Comparison of ENCODE assay signal across 8 mouse cellular contexts in the genomic region with DNA sequence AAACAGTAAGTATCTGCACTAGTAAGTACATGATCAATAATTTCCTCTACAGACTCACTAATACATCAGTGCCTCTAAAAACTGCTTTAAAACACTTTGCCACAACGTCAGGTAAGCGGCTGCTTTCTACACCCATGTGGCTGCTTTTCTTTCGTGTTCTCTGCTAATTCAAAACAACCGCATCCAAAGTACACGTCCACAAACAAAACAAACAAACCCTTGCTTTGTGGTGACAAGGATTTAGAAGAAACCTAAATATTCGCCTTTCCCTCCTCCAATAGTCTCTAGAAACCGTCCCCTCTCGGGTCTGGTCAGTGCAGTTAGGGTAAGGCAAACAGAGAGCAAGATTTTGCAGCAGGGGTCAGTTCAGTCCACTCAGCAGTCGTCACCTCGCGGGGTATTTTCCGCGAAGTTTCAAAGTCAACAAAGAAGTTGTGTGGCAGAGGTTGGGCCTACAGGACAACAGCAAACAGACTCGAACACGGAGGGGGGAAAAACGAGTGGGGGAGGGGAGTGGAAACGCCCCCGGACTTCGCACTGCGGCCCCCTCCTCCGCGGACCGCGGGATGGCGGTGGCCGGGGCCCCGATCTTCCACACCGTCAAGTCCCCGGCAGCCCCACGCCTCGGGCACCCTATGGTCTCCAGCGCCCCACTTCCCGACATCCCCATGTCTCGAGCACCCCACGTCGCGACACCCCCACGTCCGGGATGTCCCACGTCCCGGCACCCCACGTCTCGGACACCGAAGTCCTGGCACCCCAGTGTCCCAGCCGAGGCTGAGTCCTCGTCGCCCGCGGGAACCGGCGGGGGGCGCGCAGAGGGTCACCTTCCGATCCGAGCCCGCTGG. TPM values are rescaled to one million over a fixed set of nuclear protein-coding genes. Genes with fewer than 3 reads are reported as not detected.
DNase-seq lines count a peak whose midpoint lies in the region; ATAC-seq and TF ChIP-seq lines count a peak whose summit lies in the region.

No protein-coding gene starts in this region.

- no peaks in the 10 kb centered on the region for H3K27me3 ChIP-seq in erythroblast, embryonic 14.5 days (ENCODE audit: control insufficient read depth)
- no peaks in the 10 kb centered on the region for H3K27me3 ChIP-seq in cerebellum, adult 2 months (ENCODE audit: control insufficient read depth, insufficient read depth, low read length)
- no peaks in the 10 kb centered on the region for H3K27me3 ChIP-seq in hindbrain, embryonic 16.5 days (replicated peaks; ENCODE audit: control insufficient read depth, insufficient read depth, low read length)
- no peaks in the 10 kb centered on the region for H3K27me3 ChIP-seq in limb, embryonic 13.5 days
- H3K27me3 ChIP-seq in midbrain, postnatal 0 days (ENCODE audit: insufficient read depth, low read length): no peaks in the 10 kb centered on the region
- H3K27me3 ChIP-seq in stomach, embryonic 15.5 days (replicated peaks): no peaks in the 10 kb centered on the region

- WGBS in cerebellum, adult 2 months: under 1% methylated on average over 44 of the region's 56 CpGs
- WGBS in hindbrain, embryonic 16.5 days: under 1% methylated on average over 39 of the region's 56 CpGs
- WGBS in limb, embryonic 13.5 days: under 1% methylated on average over 54 of the region's 56 CpGs
- WGBS in midbrain, postnatal 0 days: under 1% methylated on average over 35 of the region's 56 CpGs
- under 1% methylated on average over 48 of the region's 56 CpGs for WGBS in stomach, embryonic 15.5 days

- H3K4me1 ChIP-seq in erythroblast, embryonic 14.5 days (ENCODE audit: control insufficient read depth): peaks cover 58% of the 10 kb centered on the region
- H3K4me1 ChIP-seq in cerebellum, adult 2 months (ENCODE audit: control insufficient read depth, insufficient read depth, low read length): peaks cover 4% of the 10 kb centered on the region; the same call in 1 of the 2 replicates
- peaks cover 6% of the 10 kb centered on the region for H3K4me1 ChIP-seq in hindbrain, embryonic 16.5 days (ENCODE audit: control insufficient read depth, insufficient read depth, low read depth, low read length)
- peaks cover 20% of the 10 kb centered on the region for H3K4me1 ChIP-seq in limb, embryonic 13.5 days
- peaks cover 8% of the 10 kb centered on the region; the same call in 1 of the 2 replicates for H3K4me1 ChIP-seq in midbrain, postnatal 0 days (ENCODE audit: insufficient read depth, low read length)
- peaks cover 5% of the 10 kb centered on the region; the same call in 1 of the 2 replicates for H3K4me1 ChIP-seq in stomach, embryonic 15.5 days

- DNase-seq in cerebellum, adult 2 months: peak; percentile 59 to 64
- peak; percentile 21 for DNase-seq in gastrocnemius, adult 18-20 months (ENCODE audit: low spot score)
- peak; percentile 26 for DNase-seq in midbrain, postnatal 0 days (ENCODE audit: low spot score)

- peaks cover 13% of the 10 kb centered on the region for H3K36me3 ChIP-seq in erythroblast, embryonic 14.5 days (ENCODE audit: control insufficient read depth)
- no peaks in the 10 kb centered on the region for H3K36me3 ChIP-seq in hindbrain, embryonic 16.5 days (ENCODE audit: control insufficient read depth, insufficient read depth, low read length)
- H3K36me3 ChIP-seq in limb, embryonic 13.5 days: peaks cover 3% of the 10 kb centered on the region; the same call in 1 of the 2 replicates
- no peaks in the 10 kb centered on the region for H3K36me3 ChIP-seq in midbrain, postnatal 0 days (ENCODE audit: insufficient read depth, low read length)
- H3K36me3 ChIP-seq in stomach, embryonic 15.5 days: no peaks in the 10 kb centered on the region

- H3K9me3 ChIP-seq in erythroblast, embryonic 14.5 days (ENCODE audit: control insufficient read depth, low read length): no peaks in the 10 kb centered on the region
- no peaks in the 10 kb centered on the region for H3K9me3 ChIP-seq in hindbrain, embryonic 16.5 days (ENCODE audit: control insufficient read depth, low read length)
- H3K9me3 ChIP-seq in limb, embryonic 13.5 days: no peaks in the 10 kb centered on the region
- no peaks in the 10 kb centered on the region for H3K9me3 ChIP-seq in midbrain, postnatal 0 days (ENCODE audit: low read length)
- H3K9me3 ChIP-seq in stomach, embryonic 15.5 days: no peaks in the 10 kb centered on the region

- peak overlapping the region; percentile 99 for H3K4me3 ChIP-seq in erythroblast, embryonic 14.5 days (replicated peaks)
- H3K4me3 ChIP-seq in cerebellum, adult 2 months (replicated peaks; ENCODE audit: insufficient read depth, low read depth, low read length): peak overlapping the region; percentile 87
- peak overlapping the region; percentile 87 for H3K4me3 ChIP-seq in hindbrain, embryonic 16.5 days (ENCODE audit: low read length)
- H3K4me3 ChIP-seq in limb, embryonic 13.5 days: peak overlapping the region; percentile 92
- peak overlapping the region; percentile 92 for H3K4me3 ChIP-seq in midbrain, postnatal 0 days (ENCODE audit: low read depth, low read length)
- peak overlapping the region; percentile 70 for H3K4me3 ChIP-seq in stomach, embryonic 15.5 days (replicated peaks)

- H3K9ac ChIP-seq in hindbrain, embryonic 16.5 days (ENCODE audit: low read depth, low read length): peak overlapping the region; percentile 95
- peak overlapping the region; percentile 96 for H3K9ac ChIP-seq in limb, embryonic 13.5 days
- peak overlapping the region; percentile 92 for H3K9ac ChIP-seq in midbrain, postnatal 0 days (replicated peaks; ENCODE audit: low read length, poor library complexity, severe bottlenecking)
- peak overlapping the region; percentile 81 for H3K9ac ChIP-seq in stomach, embryonic 15.5 days

- no peak for TF ChIP-seq CTCF in cerebellum, adult 2 months (IDR thresholded peaks at IDR 0.05; ENCODE audit: borderline replicate concordance, insufficient read depth, low read depth, low read length)
- TF ChIP-seq CTCF in midbrain, postnatal 0 days (IDR thresholded peaks at IDR 0.05): no peak

- H3K4me2 ChIP-seq in hindbrain, embryonic 16.5 days (ENCODE audit: low read length): peak overlapping the region; percentile 90
- peak overlapping the region; percentile 80 for H3K4me2 ChIP-seq in limb, embryonic 13.5 days (replicated peaks)
- H3K4me2 ChIP-seq in midbrain, postnatal 0 days (ENCODE audit: low read depth, low read length, poor library complexity, severe bottlenecking): peak overlapping the region; percentile 80
- peak overlapping the region; percentile 62 for H3K4me2 ChIP-seq in stomach, embryonic 15.5 days

- ATAC-seq in erythroblast, adult 5-6 weeks (replicated peaks; ENCODE audit: low FRiP score, poor library complexity, severe bottlenecking): no peak
- peak; percentile 31 for ATAC-seq in hindbrain, embryonic 16.5 days
- ATAC-seq in limb, embryonic 13.5 days (ENCODE audit: low FRiP score, low read depth): peak; percentile 48
- peak; percentile 39 for ATAC-seq in midbrain, postnatal 0 days (ENCODE audit: low FRiP score)
- peak; percentile 35 for ATAC-seq in stomach, embryonic 15.5 days (ENCODE audit: insufficient read depth, low FRiP score, low read depth)

- peak overlapping the region; percentile 64; the same call in 1 of the 2 replicates for H3K27ac ChIP-seq in cerebellum, adult 2 months (ENCODE audit: insufficient read depth, low read length)
- peak overlapping the region; percentile 98 for H3K27ac ChIP-seq in hindbrain, embryonic 16.5 days (ENCODE audit: low read depth, low read length)
- peak overlapping the region; percentile 96 for H3K27ac ChIP-seq in limb, embryonic 13.5 days
- H3K27ac ChIP-seq in midbrain, postnatal 0 days (ENCODE audit: low read depth, low read length): peak overlapping the region; percentile 96
- peak overlapping the region; percentile 96 for H3K27ac ChIP-seq in stomach, embryonic 15.5 days

- no peak for TF ChIP-seq POLR2A in cerebellum, adult 2 months (IDR thresholded peaks at IDR 0.05; ENCODE audit: borderline replicate concordance, insufficient read depth, low read length)

RNA-seq across cellular contexts. Expression of a gene that starts 0.8 kb away (rescaled TPM):
- 2.0 and 2.7 TPM in 2 replicates for polyA plus RNA-seq in erythroblast, embryonic 14.5 days (2012)
- 32.1 and 35.5 TPM in 2 replicates for total RNA-seq in erythroblast, adult 5-6 weeks (2015; ENCODE audit: low replicate concordance)
- 54.5 and 59.6 TPM in 2 replicates for total RNA-seq in erythroblast, adult 5-6 weeks (2017; ENCODE audit: low replicate concordance)
- 70.2 and 75.3 TPM in 2 replicates for polyA plus RNA-seq in cerebellum, adult 2 months (2012; rRNA removed)
- total RNA-seq in gastrocnemius, adult 18-20 months (2021): 100 to 1,000 TPM; 135 to 145 TPM
- 68.3 and 82.9 TPM in 2 replicates for polyA plus RNA-seq in hindbrain, embryonic 16.5 days (2015; fragmentation: Nextera tagmentation; extraction: Ambion mirVana)
- polyA plus RNA-seq in limb, embryonic 13.5 days (2015; fragmentation: Nextera tagmentation; extraction: Ambion mirVana): 28.7 and 32.0 TPM in 2 replicates
- total RNA-seq in midbrain, postnatal 0 days (2014; rRNA removed): 198 and 249 TPM in 2 replicates
- 66.4 and 72.1 TPM in 2 replicates for polyA plus RNA-seq in midbrain, postnatal 0 days (2015; fragmentation: Nextera tagmentation; extraction: Ambion mirVana)
- polyA plus RNA-seq in stomach, embryonic 15.5 days (2015; fragmentation: Nextera tagmentation; extraction: Ambion mirVana): 25.6 and 27.3 TPM in 2 replicates

RNA-seq across cellular contexts. Expression of a gene that starts 35.2 kb away (rescaled TPM):
- not detected in 2 replicates for polyA plus RNA-seq in erythroblast, embryonic 14.5 days (2012)
- 2.3 TPM in 1 of 2 replicates, not detected in the other for total RNA-seq in erythroblast, adult 5-6 weeks (2015; ENCODE audit: low replicate concordance)
- 3.5 and 6.5 TPM in 2 replicates for total RNA-seq in erythroblast, adult 5-6 weeks (2017; ENCODE audit: low replicate concordance)
- polyA plus RNA-seq in cerebellum, adult 2 months (2012; rRNA removed): 17.1 and 19.4 TPM in 2 replicates
- total RNA-seq in gastrocnemius, adult 18-20 months (2021): 10 to 100 TPM; 42.9 to 67.0 TPM
- polyA plus RNA-seq in hindbrain, embryonic 16.5 days (2015; fragmentation: Nextera tagmentation; extraction: Ambion mirVana): 16.0 and 17.1 TPM in 2 replicates
- 1.8 and 2.2 TPM in 2 replicates for polyA plus RNA-seq in limb, embryonic 13.5 days (2015; fragmentation: Nextera tagmentation; extraction: Ambion mirVana)
- 27.5 and 34.3 TPM in 2 replicates for total RNA-seq in midbrain, postnatal 0 days (2014; rRNA removed)
- polyA plus RNA-seq in midbrain, postnatal 0 days (2015; fragmentation: Nextera tagmentation; extraction: Ambion mirVana): 25.1 and 25.9 TPM in 2 replicates
- 16.2 and 17.3 TPM in 2 replicates for polyA plus RNA-seq in stomach, embryonic 15.5 days (2015; fragmentation: Nextera tagmentation; extraction: Ambion mirVana)
